Mouse (Mus musculus): ENCODE measurements around the gene Gm21820.
"Not testable (repeated sequence)": the region's sequence is repeated elsewhere in the genome, so short reads cannot be mapped to it uniquely, and the experiment has no call there.

The Gm21820 gene

DNA sequence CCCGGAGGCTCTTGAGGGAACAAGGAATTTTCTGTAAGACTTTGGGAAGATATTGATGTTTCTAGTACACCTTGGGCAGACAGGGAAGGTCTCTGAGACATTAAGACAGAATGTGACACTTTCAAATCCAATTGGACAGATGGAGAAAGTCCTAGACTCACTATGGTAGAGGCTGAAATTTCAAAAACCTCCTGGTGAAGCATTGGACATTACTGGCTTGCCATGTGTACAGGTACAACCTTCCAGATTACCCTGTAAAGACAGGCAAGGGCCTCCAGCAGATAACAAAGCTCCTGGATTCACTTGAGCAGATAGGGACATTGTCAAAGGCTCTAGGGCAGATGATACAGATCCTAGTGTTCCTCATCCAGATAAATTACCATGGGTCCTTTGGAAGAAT is at the start of gene Gm21820:
Gm21820 (minus strand) TSS at position 101 of the 400 bp plus-strand sequence.
- not testable (repeated sequence) for DNase-seq (ENCODE audit: low read depth in 1 of 2, low spot score in 2 of 2)

Measured in monocyte, adult 2 months (primary cell).